Mouse (Mus musculus): ENCODE data around the gene Adora1. TPM values are rescaled to one million over a fixed set of nuclear protein-coding genes. Genes with fewer than 3 reads are reported as not detected.

Adora1 gene
- total and polyA plus RNA-seq, 2 experiments from 2014 or later = 33.4 to 51.1 TPM

- DNase-seq (ENCODE audit: low spot score) (peak; percentile 53), ATAC-seq (no peak)
- no peaks in the 10 kb centered on the region for H3K9me3 ChIP-seq (ENCODE audit: low read length)
- H3K27ac ChIP-seq = no peak overlapping the region
- H3K4me2 ChIP-seq (ENCODE audit: low read depth, low read length) = no peak overlapping the region
- H3K4me3 ChIP-seq (ENCODE audit: low read length) = no peak overlapping the region
- no peaks in the 10 kb centered on the region for H3K4me1 ChIP-seq (ENCODE audit: insufficient read depth, low read length)
- H3K9ac ChIP-seq (replicated peaks; ENCODE audit: low read length) = no peak overlapping the region
- H3K27me3 ChIP-seq (ENCODE audit: insufficient read depth, low read length) = no peaks in the 10 kb centered on the region
- H3K36me3 ChIP-seq (ENCODE audit: insufficient read depth, low read length) = 0 out of 2 replicates have a peak, but pooled peaks cover 5% of the 10 kb centered on the region
- TF ChIP-seq CTCF (IDR thresholded peaks at IDR 0.05; ENCODE audit: low read depth) = peak; percentile 77
- 37% methylated on average over 3 of the region's 3 CpGs for WGBS
These were observed 33.3 kb downstream of the Adora1 start for GRCm38 (mm10) chr1:134201751-134202420.

DNA sequence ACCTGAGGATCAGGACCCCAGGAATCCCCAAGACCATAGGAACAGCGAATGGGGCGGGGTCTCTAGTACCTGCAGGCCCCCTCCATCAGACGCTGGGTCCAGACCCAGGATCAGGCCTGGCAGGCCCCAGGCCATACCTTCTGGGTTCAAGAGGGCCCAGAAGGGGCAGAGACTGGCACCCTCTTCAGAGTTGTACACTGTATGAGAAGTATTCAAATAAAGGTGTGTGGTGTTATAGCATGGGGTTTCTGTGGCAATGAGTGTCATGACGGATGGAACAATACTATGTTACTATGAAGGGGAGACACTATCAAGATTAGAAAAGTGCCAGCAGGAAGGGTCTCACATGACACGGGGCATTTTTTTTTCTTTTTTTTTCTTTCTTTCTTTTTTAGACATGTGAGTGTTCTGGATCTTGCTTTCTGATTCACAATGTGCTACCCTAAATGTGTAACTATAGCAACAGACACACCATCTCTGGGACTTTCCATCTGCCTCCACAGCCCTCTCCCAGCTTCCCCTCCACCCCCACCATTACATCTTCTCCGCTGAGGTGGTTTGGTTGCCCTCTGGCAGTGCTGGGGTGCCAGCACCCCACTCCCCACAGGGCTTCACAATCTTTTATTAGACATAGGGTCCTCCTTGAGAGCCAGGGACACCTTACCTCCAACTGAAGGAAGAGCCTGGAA is 34.1 kb downstream of the Adora1 start:
- no peak overlapping the region for H3K9ac ChIP-seq (replicated peaks; ENCODE audit: low read length)
- H3K27ac ChIP-seq = no peak overlapping the region
- WGBS = 70% methylated on average over 6 of the region's 6 CpGs
- H3K9me3 ChIP-seq (ENCODE audit: low read length) = no peaks in the 10 kb centered on the region
- no peak for TF ChIP-seq CTCF (IDR thresholded peaks at IDR 0.05; ENCODE audit: low read depth)
- no peak overlapping the region for H3K4me2 ChIP-seq (ENCODE audit: low read depth, low read length)
- H3K27me3 ChIP-seq (ENCODE audit: insufficient read depth, low read length) = no peaks in the 10 kb centered on the region
- ATAC-seq = no peak
- no peak for DNase-seq (ENCODE audit: low spot score)
- H3K4me1 ChIP-seq (ENCODE audit: insufficient read depth, low read length) = no peaks in the 10 kb centered on the region
- H3K4me3 ChIP-seq (ENCODE audit: low read length) = no peak overlapping the region
- 0 out of 2 replicates have a peak, but pooled peaks cover 5% of the 10 kb centered on the region for H3K36me3 ChIP-seq (ENCODE audit: insufficient read depth, low read length)

DNA sequence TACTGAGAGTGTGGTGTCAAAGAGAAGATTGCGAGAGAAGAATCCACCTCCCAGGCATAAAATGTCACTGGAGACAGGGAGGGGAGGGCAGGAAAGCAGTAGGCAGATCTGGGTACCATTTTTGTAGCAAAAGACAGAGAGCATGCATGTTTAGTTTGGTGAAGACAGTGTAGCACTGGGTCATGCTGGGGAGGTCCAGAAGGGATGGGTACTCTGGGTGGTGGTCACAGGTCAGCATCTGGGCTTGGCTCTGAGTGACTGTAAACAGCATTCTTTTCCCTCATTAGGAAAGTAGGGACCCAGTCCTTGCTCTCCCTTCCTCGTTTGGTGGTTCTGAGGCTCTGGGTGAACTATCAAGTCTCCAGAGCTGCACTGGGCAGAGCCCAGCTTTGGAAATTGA is 34.8 kb downstream of the Adora1 start:
- ATAC-seq (no peak), DNase-seq (ENCODE audit: low spot score) (no peak)
- Histone ChIP-seq H3K36me3 (ENCODE audit: insufficient read depth, low read length) (0 out of 2 replicates have a peak, but pooled peaks cover 5% of the 10 kb centered on the region), H3K4me3 (ENCODE audit: low read length) (no peak overlapping the region), H3K9ac (replicated peaks; ENCODE audit: low read length) (no peak overlapping the region), H3K27ac (no peak overlapping the region), H3K27me3 (ENCODE audit: insufficient read depth, low read length) (no peaks in the 10 kb centered on the region), H3K4me2 (ENCODE audit: low read depth, low read length) (no peak overlapping the region), H3K4me1 (ENCODE audit: insufficient read depth, low read length) (no peaks in the 10 kb centered on the region), H3K9me3 (ENCODE audit: low read length) (no peaks in the 10 kb centered on the region)
- WGBS = 66% methylated on average over 2 of the region's 2 CpGs
- no peak for TF ChIP-seq CTCF (IDR thresholded peaks at IDR 0.05; ENCODE audit: low read depth)

GRCm38 (mm10) chr1:134198197-134198995 is 36.8 kb downstream of the Adora1 start:
- no peaks in the 10 kb centered on the region for H3K9me3 ChIP-seq (ENCODE audit: low read length)
- 0 out of 2 replicates have a peak, but pooled peaks cover 4% of the 10 kb centered on the region for H3K36me3 ChIP-seq (ENCODE audit: insufficient read depth, low read length)
- H3K4me3 ChIP-seq (ENCODE audit: low read length) = no peak overlapping the region
- no peak overlapping the region for H3K4me2 ChIP-seq (ENCODE audit: low read depth, low read length)
- 79% methylated on average over 12 of the region's 12 CpGs for WGBS
- no peaks in the 10 kb centered on the region for H3K27me3 ChIP-seq (ENCODE audit: insufficient read depth, low read length)
- no peak overlapping the region for H3K9ac ChIP-seq (replicated peaks; ENCODE audit: low read length)
- DNase-seq (ENCODE audit: low spot score) = no peak
- ATAC-seq = 0 out of 2 replicates have a peak, but pooled peaks have one; percentile 21
- no peaks in the 10 kb centered on the region for H3K4me1 ChIP-seq (ENCODE audit: insufficient read depth, low read length)
- no peak for TF ChIP-seq CTCF (IDR thresholded peaks at IDR 0.05; ENCODE audit: low read depth)
- no peak overlapping the region for H3K27ac ChIP-seq

DNA sequence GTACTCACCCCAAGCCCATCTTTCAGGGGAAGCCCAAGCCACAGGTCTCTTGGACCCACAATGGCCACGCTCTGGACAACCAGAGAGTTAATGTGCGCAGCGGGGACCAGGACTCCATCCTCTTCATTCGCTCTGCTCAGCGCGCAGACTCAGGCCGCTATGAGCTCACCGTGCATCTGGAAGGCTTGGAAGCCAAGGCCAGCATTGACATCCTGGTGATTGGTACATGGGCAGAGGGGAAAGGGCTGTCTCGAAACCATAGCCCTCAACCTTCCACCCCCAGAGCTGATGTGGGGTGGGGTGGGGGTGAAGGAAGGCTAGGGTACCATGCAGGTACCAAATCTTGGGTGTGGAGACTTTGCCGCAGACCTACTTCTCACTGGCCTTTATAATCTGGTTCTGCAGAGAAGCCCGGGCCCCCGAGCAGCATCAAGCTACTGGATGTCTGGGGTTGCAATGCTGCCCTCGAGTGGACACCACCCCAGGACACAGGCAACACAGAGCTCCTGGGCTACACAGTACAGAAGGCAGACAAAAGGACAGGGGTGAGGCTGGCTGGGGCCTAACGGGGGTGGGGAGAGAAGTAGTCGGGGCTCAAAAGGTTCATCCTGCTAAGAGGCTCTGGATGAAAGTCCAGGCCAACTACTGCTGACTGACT is 37.8 kb downstream of the Adora1 start:
- no peak overlapping the region for H3K4me2 ChIP-seq (ENCODE audit: low read depth, low read length)
- H3K36me3 ChIP-seq (ENCODE audit: insufficient read depth, low read length) = no peaks in the 10 kb centered on the region
- ATAC-seq = no peak
- H3K9ac ChIP-seq (replicated peaks; ENCODE audit: low read length) = no peak overlapping the region
- H3K9me3 ChIP-seq (ENCODE audit: low read length) = no peaks in the 10 kb centered on the region
- no peaks in the 10 kb centered on the region for H3K4me1 ChIP-seq (ENCODE audit: insufficient read depth, low read length)
- DNase-seq (ENCODE audit: low spot score) = no peak
- 81% methylated on average over 15 of the region's 15 CpGs for WGBS
- H3K27me3 ChIP-seq (ENCODE audit: insufficient read depth, low read length) = no peaks in the 10 kb centered on the region
- H3K27ac ChIP-seq = no peak overlapping the region
- TF ChIP-seq CTCF (IDR thresholded peaks at IDR 0.05; ENCODE audit: low read depth) = no peak
- no peak overlapping the region for H3K4me3 ChIP-seq (ENCODE audit: low read length)

GRCm38 (mm10) chr1:134196386-134196785 is 38.8 kb downstream of the Adora1 start:
- Histone ChIP-seq H3K27me3 (ENCODE audit: insufficient read depth, low read length) (no peaks in the 10 kb centered on the region), H3K4me1 (ENCODE audit: insufficient read depth, low read length) (no peaks in the 10 kb centered on the region), H3K9ac (replicated peaks; ENCODE audit: low read length) (no peak overlapping the region), H3K36me3 (ENCODE audit: insufficient read depth, low read length) (no peaks in the 10 kb centered on the region), H3K27ac (peak overlapping the region; percentile 34; the same call in 1 of the 2 replicates), H3K4me3 (ENCODE audit: low read length) (no peak overlapping the region), H3K9me3 (ENCODE audit: low read length) (no peaks in the 10 kb centered on the region), H3K4me2 (ENCODE audit: low read depth, low read length) (no peak overlapping the region)
- ATAC-seq = 0 out of 2 replicates have a peak, but pooled peaks have one; percentile 14
- peak; percentile 59 for DNase-seq (ENCODE audit: low spot score)
- TF ChIP-seq CTCF (IDR thresholded peaks at IDR 0.05; ENCODE audit: low read depth) = peak; percentile 73
- 61% methylated on average over 4 of the region's 4 CpGs for WGBS

Measured in hindbrain, postnatal 0 days (tissue).